Mouse (Mus musculus): ENCODE measurements around the gene Rbms1. TPM values are rescaled to one million over a fixed set of nuclear protein-coding genes. Genes with fewer than 3 reads are reported as not detected.

Rbms1 gene
- polyA plus RNA-seq, 1 experiment from 2014 or later: 39.5 TPM

GRCm38 (mm10) chr2:60828908-60829462 lies 134.0 kb downstream of the Rbms1 start:
- no peak overlapping the region for H3K4me2 ChIP-seq (ENCODE audit: low read depth, low read length, severe bottlenecking)

DNA sequence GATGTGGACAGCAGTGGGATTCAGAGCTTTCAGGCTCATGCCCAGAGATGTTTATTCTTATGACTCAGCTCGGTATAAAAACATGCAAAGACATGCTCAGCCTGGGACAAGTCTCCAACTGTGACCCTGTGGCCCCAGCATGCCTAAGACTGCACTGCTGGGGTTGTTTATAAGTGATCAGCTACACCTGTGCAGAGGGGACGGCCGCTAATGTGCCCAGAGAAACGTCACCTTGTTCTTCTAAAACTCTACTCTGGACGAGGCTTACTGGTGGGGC lies 135.9 kb downstream of the Rbms1 start:
- no peak overlapping the region for H3K4me3 ChIP-seq (ENCODE audit: low read depth, low read length)
- no peaks in the 10 kb centered on the region for H3K27me3 ChIP-seq (ENCODE audit: control insufficient read depth, insufficient read depth, low read length)
- no peaks in the 10 kb centered on the region for H3K4me1 ChIP-seq (replicated peaks; ENCODE audit: control insufficient read depth, insufficient read depth, low read length)
- H3K27ac ChIP-seq (ENCODE audit: low read depth, low read length): no peak overlapping the region
- no peak overlapping the region for H3K4me2 ChIP-seq (ENCODE audit: low read depth, low read length, severe bottlenecking)
- H3K9me3 ChIP-seq (ENCODE audit: control insufficient read depth, low read length): no peaks in the 10 kb centered on the region
- ATAC-seq (replicated peaks; ENCODE audit: low FRiP score): no peak
- H3K9ac ChIP-seq (ENCODE audit: low read length): no peak overlapping the region
- DNase-seq (ENCODE audit: low spot score): no peak
- H3K36me3 ChIP-seq (ENCODE audit: control insufficient read depth, insufficient read depth, low read length): no peaks in the 10 kb centered on the region
- 86% methylated on average over 5 of the region's 5 CpGs for WGBS

More at GRCm38 (mm10) chr2:60828908-60829462, 134.0 kb downstream of the Rbms1 start:
- 91% methylated on average over 10 of the region's 10 CpGs for WGBS
- Histone ChIP-seq H3K4me1 (replicated peaks; ENCODE audit: control insufficient read depth, insufficient read depth, low read length) (no peaks in the 10 kb centered on the region), H3K36me3 (ENCODE audit: control insufficient read depth, insufficient read depth, low read length) (no peaks in the 10 kb centered on the region), H3K27ac (ENCODE audit: low read depth, low read length) (no peak overlapping the region), H3K9me3 (ENCODE audit: control insufficient read depth, low read length) (no peaks in the 10 kb centered on the region), H3K4me3 (ENCODE audit: low read depth, low read length) (no peak overlapping the region), H3K9ac (ENCODE audit: low read length) (no peak overlapping the region), H3K27me3 (ENCODE audit: control insufficient read depth, insufficient read depth, low read length) (no peaks in the 10 kb centered on the region)
- ATAC-seq (replicated peaks; ENCODE audit: low FRiP score) (no peak), DNase-seq (ENCODE audit: low spot score) (no peak)

GRCm38 (mm10) chr2:60826406-60827151 lies 136.4 kb downstream of the Rbms1 start:
- 87% methylated on average over 11 of the region's 11 CpGs for WGBS
- no peaks in the 10 kb centered on the region for H3K27me3 ChIP-seq (ENCODE audit: control insufficient read depth, insufficient read depth, low read length)

DNA sequence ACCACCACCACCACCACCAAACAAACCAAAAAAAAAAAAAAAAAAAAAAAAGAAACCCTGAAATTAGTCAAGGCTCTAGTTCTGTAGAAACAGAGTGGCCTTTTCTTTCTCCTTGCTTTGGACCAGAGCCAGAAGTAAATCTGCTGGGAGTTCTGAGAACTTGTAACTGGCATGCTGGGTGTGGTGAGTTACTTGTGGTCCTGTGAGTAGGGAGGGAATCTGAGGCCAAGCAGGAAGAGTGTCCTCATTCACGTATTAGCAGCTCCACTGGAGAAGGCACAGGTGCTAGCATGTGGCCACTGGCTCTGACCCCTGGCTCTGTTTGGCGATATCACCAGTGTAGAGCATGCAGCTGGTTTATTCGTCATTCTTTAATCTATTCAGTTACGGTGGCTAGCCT lies 137.3 kb downstream of the Rbms1 start:
- WGBS: 79% methylated on average over 4 of the region's 4 CpGs
- DNase-seq (ENCODE audit: low spot score) (no peak), ATAC-seq (replicated peaks; ENCODE audit: low FRiP score) (no peak)

More at GRCm38 (mm10) chr2:60826406-60827151, 136.4 kb downstream of the Rbms1 start:
- no peak overlapping the region for H3K27ac ChIP-seq (ENCODE audit: low read depth, low read length)
- H3K4me2 ChIP-seq (ENCODE audit: low read depth, low read length, severe bottlenecking): no peak overlapping the region
- H3K4me1 ChIP-seq (replicated peaks; ENCODE audit: control insufficient read depth, insufficient read depth, low read length): no peaks in the 10 kb centered on the region
- DNase-seq (ENCODE audit: low spot score) (no peak), ATAC-seq (replicated peaks; ENCODE audit: low FRiP score) (no peak)
- H3K36me3 ChIP-seq (ENCODE audit: control insufficient read depth, insufficient read depth, low read length): no peaks in the 10 kb centered on the region
- H3K9ac ChIP-seq (ENCODE audit: low read length): no peak overlapping the region
- no peaks in the 10 kb centered on the region for H3K9me3 ChIP-seq (ENCODE audit: control insufficient read depth, low read length)
- H3K4me3 ChIP-seq (ENCODE audit: low read depth, low read length): no peak overlapping the region

GRCm38 (mm10) chr2:60821635-60822034 lies 141.4 kb downstream of the Rbms1 start:
- Histone ChIP-seq H3K4me1 (replicated peaks; ENCODE audit: control insufficient read depth, insufficient read depth, low read length) (0 out of 2 replicates have a peak, but pooled peaks cover 4% of the 10 kb centered on the region), H3K4me3 (ENCODE audit: low read depth, low read length) (no peak overlapping the region), H3K27ac (ENCODE audit: low read depth, low read length) (no peak overlapping the region), H3K27me3 (ENCODE audit: control insufficient read depth, insufficient read depth, low read length) (no peaks in the 10 kb centered on the region), H3K9me3 (ENCODE audit: control insufficient read depth, low read length) (no peaks in the 10 kb centered on the region), H3K9ac (ENCODE audit: low read length) (no peak overlapping the region), H3K4me2 (ENCODE audit: low read depth, low read length, severe bottlenecking) (no peak overlapping the region), H3K36me3 (ENCODE audit: control insufficient read depth, insufficient read depth, low read length) (no peaks in the 10 kb centered on the region)
- 87% methylated on average over 3 of the region's 3 CpGs for WGBS
- DNase-seq (ENCODE audit: low spot score) (no peak), ATAC-seq (replicated peaks; ENCODE audit: low FRiP score) (no peak)

More for the DNA sequence above, 137.3 kb downstream of the Rbms1 start:
- Histone ChIP-seq H3K4me1 (replicated peaks; ENCODE audit: control insufficient read depth, insufficient read depth, low read length) (no peaks in the 10 kb centered on the region), H3K4me2 (ENCODE audit: low read depth, low read length, severe bottlenecking) (no peak overlapping the region), H3K27ac (ENCODE audit: low read depth, low read length) (no peak overlapping the region), H3K27me3 (ENCODE audit: control insufficient read depth, insufficient read depth, low read length) (no peaks in the 10 kb centered on the region), H3K4me3 (ENCODE audit: low read depth, low read length) (no peak overlapping the region), H3K9ac (ENCODE audit: low read length) (no peak overlapping the region), H3K36me3 (ENCODE audit: control insufficient read depth, insufficient read depth, low read length) (no peaks in the 10 kb centered on the region), H3K9me3 (ENCODE audit: control insufficient read depth, low read length) (no peaks in the 10 kb centered on the region)

DNA sequence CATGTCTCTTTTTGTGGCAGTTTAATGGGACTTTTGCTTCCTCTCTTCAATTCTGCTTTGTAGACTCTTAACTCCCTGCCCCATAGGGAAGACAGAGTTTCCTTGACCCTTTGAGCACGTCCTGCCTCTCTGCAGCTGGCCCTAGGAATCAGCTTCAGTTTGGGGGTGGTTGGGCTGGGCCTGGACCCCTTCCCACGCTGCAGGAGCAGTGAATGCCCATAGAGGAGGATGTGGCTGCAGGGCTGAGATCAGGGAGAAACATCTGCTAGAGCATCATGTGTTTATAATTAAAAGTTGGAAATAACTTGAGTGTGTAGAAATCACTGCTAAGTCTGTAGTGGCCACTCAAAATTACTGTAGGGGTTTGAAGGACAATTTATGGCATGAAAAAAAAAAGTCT lies 144.4 kb downstream of the Rbms1 start:
- 5% methylated on average over 2 of the region's 2 CpGs for WGBS
- DNase-seq (ENCODE audit: low spot score): no peak

GRCm38 (mm10) chr2:60816307-60816706 lies 146.7 kb downstream of the Rbms1 start:
- no peak overlapping the region for H3K4me2 ChIP-seq (ENCODE audit: low read depth, low read length, severe bottlenecking)
- no peak overlapping the region for H3K27ac ChIP-seq (ENCODE audit: low read depth, low read length)
- ATAC-seq (replicated peaks; ENCODE audit: low FRiP score) (no peak), DNase-seq (ENCODE audit: low spot score) (no peak)
- H3K9ac ChIP-seq (ENCODE audit: low read length): no peak overlapping the region
- peaks cover 3% of the 10 kb centered on the region; the same call in 1 of the 2 replicates for H3K27me3 ChIP-seq (ENCODE audit: control insufficient read depth, insufficient read depth, low read length)
- no peaks in the 10 kb centered on the region for H3K9me3 ChIP-seq (ENCODE audit: control insufficient read depth, low read length)
- no peak overlapping the region for H3K4me3 ChIP-seq (ENCODE audit: low read depth, low read length)
- no peaks in the 10 kb centered on the region for H3K36me3 ChIP-seq (ENCODE audit: control insufficient read depth, insufficient read depth, low read length)
- 0 out of 2 replicates have a peak, but pooled peaks cover 4% of the 10 kb centered on the region for H3K4me1 ChIP-seq (replicated peaks; ENCODE audit: control insufficient read depth, insufficient read depth, low read length)
- 84% methylated on average over 2 of the region's 2 CpGs for WGBS

More for the DNA sequence above, 144.4 kb downstream of the Rbms1 start:
- no peak overlapping the region for H3K4me3 ChIP-seq (ENCODE audit: low read depth, low read length)
- no peak for ATAC-seq (replicated peaks; ENCODE audit: low FRiP score)
- H3K9me3 ChIP-seq (ENCODE audit: control insufficient read depth, low read length): no peaks in the 10 kb centered on the region
- no peaks in the 10 kb centered on the region; the same call in 1 of the 2 replicates for H3K27me3 ChIP-seq (ENCODE audit: control insufficient read depth, insufficient read depth, low read length)
- no peaks in the 10 kb centered on the region for H3K36me3 ChIP-seq (ENCODE audit: control insufficient read depth, insufficient read depth, low read length)
- H3K4me2 ChIP-seq (ENCODE audit: low read depth, low read length, severe bottlenecking): no peak overlapping the region
- no peak overlapping the region for H3K27ac ChIP-seq (ENCODE audit: low read depth, low read length)
- H3K4me1 ChIP-seq (replicated peaks; ENCODE audit: control insufficient read depth, insufficient read depth, low read length): 0 out of 2 replicates have a peak, but pooled peaks cover 4% of the 10 kb centered on the region
- H3K9ac ChIP-seq (ENCODE audit: low read length): no peak overlapping the region

- H3K27ac ChIP-seq (ENCODE audit: low read depth, low read length): no peak overlapping the region
- peaks cover 7% of the 10 kb centered on the region; the same call in 1 of the 2 replicates for H3K27me3 ChIP-seq (ENCODE audit: control insufficient read depth, insufficient read depth, low read length)
- 0 out of 2 replicates have a peak, but pooled peaks cover 4% of the 10 kb centered on the region for H3K4me1 ChIP-seq (replicated peaks; ENCODE audit: control insufficient read depth, insufficient read depth, low read length)
- no peak overlapping the region for H3K4me2 ChIP-seq (ENCODE audit: low read depth, low read length, severe bottlenecking)
- WGBS: 94% methylated on average over 6 of the region's 6 CpGs
- H3K36me3 ChIP-seq (ENCODE audit: control insufficient read depth, insufficient read depth, low read length): no peaks in the 10 kb centered on the region
- DNase-seq (ENCODE audit: low spot score) (no peak), ATAC-seq (replicated peaks; ENCODE audit: low FRiP score) (no peak)
- no peak overlapping the region for H3K4me3 ChIP-seq (ENCODE audit: low read depth, low read length)
- no peaks in the 10 kb centered on the region for H3K9me3 ChIP-seq (ENCODE audit: control insufficient read depth, low read length)
- H3K9ac ChIP-seq (ENCODE audit: low read length): no peak overlapping the region
These were observed 148.2 kb downstream of the Rbms1 start for GRCm38 (mm10) chr2:60814788-60815187.

DNA sequence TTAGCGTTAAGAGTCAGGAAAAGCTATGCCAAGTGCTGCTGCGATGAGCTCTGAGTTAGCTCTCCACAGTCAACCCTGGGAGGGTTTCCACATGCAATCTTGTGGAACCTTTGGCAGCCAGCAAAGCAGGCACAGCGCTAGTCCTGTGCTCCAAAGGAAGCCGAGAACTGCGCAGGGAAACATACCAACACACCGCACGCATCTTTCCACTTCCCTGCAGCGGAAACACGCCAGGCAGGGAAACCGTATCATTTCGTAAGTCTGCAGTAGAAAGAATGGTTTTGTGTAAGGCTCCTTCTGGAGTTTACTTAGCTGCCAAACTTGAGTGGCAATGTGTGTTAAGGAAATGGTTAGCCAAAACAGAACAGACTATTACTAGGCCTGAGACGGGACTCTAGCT lies 150.0 kb downstream of the Rbms1 start:
- Histone ChIP-seq H3K4me1 (replicated peaks; ENCODE audit: control insufficient read depth, insufficient read depth, low read length) (no peaks in the 10 kb centered on the region), H3K4me3 (ENCODE audit: low read depth, low read length) (no peak overlapping the region), H3K27me3 (ENCODE audit: control insufficient read depth, insufficient read depth, low read length) (peaks cover 13% of the 10 kb centered on the region; the same call in 1 of the 2 replicates), H3K4me2 (ENCODE audit: low read depth, low read length, severe bottlenecking) (no peak overlapping the region), H3K36me3 (ENCODE audit: control insufficient read depth, insufficient read depth, low read length) (no peaks in the 10 kb centered on the region), H3K27ac (ENCODE audit: low read depth, low read length) (no peak overlapping the region), H3K9ac (ENCODE audit: low read length) (no peak overlapping the region), H3K9me3 (ENCODE audit: control insufficient read depth, low read length) (no peaks in the 10 kb centered on the region)
- DNase-seq (ENCODE audit: low spot score): no peak
- no peak for ATAC-seq (replicated peaks; ENCODE audit: low FRiP score)
- 88% methylated on average over 12 of the region's 12 CpGs for WGBS

All from forebrain, embryonic 11.5 days (tissue).